Mouse (Mus musculus): ENCODE data around the gene Sertad1.

GRCm38 (mm10) chr7:27532480-27533050 is 45.9 kb downstream of the Sertad1 start:
- TF ChIP-seq POLR2A (IDR thresholded peaks at IDR 0.05; ENCODE audit: borderline replicate concordance, extremely low read depth, low read depth, low read length) (no peak), CTCF (IDR thresholded peaks at IDR 0.05; ENCODE audit: insufficient read depth, low read length) (no peak)

Measured in lung, adult 2 months (tissue).